Mouse (Mus musculus) adrenal gland, adult (tissue): ENCODE results near the gene Phf2.

Experiments used
- DNase-seq, 2 experiments: peaks; one replicate each; pipeline ENCODE4 v3.0.0; 2022 to 2023; ENCODE audit warnings: low spot score in 1 of 2; ENCODE audit not compliant: inconsistent age in 2 of 2

The Phf2 gene

DNA sequence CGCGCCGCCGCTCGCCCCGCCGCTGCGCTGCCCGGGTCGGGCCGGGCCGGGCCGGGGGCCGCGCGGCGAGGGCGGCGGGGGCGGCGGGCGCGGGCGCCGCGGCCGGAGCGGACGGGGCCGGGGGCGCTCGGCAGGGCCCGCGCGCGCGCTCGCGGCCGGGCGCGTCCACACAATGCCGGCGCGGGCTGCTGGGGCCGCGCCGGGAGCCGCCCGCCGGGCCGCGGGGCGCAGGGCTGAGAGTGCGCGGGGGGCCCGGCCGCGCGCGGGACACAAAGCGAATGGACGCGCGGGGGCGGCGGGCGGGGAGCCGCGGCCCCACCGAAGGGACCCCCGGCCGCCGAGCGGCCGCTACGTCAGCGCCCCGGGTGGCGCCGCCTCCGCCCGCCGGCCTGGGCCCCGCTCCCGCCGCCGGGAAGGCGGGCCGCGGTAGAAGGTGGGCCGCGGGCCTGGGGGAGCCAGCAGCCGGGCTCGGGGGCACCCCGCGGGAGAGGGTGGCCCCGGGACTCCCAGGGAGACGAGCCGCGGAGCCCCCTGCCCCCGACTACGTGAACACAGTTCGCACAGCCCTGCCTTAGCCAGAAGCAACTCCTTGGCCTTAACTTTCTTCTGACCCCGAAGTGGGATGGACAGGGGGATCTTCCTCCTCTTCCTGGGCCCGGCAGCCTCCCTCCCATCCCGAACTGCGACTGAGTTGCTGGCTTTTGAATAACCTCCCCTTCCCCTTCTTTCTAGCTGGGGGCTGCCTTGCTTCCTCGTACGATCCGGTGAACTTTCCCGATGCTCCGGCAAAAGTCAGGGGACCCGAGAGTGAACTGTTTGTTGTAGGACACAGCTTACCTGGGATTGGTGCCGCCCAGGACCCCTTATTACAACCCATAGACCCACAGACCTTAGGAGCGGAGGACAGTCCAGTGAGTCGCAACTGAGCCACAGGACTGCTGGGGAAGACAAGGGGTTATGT lies at the start of gene Phf2:
Gene Phf2, minus strand, starts transcription at position 349 of the 961 bp plus-strand sequence.
- DNase-seq = peak; percentile 59 to 89

- DNase-seq = no peak
These were observed 49.0 kb upstream of the Phf2 start for GRCm38 (mm10) chr13:48919756-48920415.

GRCm38 (mm10) chr13:48917113-48917599 lies 46.2 kb upstream of the Phf2 start:
- no peak for DNase-seq

GRCm38 (mm10) chr13:48913680-48914079 lies 42.8 kb upstream of the Phf2 start:
- peak; percentile 87 to 92 for DNase-seq

DNA sequence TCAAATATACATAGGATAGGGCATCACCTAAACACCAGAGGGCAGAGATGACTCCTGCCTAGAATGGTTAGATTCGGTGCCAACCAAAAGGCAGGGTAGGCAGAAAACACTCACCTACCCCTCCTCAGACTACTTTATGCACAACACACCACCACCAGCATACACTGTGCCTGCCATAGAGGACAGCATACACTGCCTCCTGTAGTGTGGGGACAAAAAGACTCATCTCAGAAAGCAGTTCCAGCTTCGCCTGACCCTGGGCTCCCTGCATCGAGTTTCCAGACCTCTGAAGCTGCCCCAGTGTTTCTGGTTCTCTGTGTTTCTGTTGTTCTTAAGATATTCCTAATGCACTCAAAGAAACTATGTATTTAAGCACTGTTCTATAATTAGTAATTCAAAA lies 42.2 kb upstream of the Phf2 start:
- DNase-seq = peak in 1 of 2 experiments; percentile 54

DNA sequence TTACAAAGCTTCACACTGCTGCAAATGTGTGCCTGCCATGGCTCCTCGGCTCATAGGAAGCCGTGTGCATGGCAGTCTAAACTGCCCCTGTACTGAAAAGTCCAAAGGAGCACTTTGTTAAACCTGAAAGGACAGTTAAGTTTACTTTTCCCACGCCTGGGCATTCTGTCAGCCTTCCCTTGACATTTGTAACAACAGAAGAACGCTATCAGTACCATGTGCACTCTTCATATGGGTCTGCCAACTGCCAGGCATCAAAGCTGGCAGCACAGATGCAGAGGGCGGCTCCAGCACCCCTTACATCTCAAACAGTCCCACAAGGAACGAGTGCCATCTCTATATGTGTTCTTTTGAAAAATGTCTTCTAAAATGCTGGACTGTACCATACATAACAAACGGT lies 40.5 kb upstream of the Phf2 start:
- DNase-seq = peak; percentile 47 to 71

GRCm38 (mm10) chr13:48905458-48905857 lies 34.5 kb upstream of the Phf2 start:
- DNase-seq = no peak

DNA sequence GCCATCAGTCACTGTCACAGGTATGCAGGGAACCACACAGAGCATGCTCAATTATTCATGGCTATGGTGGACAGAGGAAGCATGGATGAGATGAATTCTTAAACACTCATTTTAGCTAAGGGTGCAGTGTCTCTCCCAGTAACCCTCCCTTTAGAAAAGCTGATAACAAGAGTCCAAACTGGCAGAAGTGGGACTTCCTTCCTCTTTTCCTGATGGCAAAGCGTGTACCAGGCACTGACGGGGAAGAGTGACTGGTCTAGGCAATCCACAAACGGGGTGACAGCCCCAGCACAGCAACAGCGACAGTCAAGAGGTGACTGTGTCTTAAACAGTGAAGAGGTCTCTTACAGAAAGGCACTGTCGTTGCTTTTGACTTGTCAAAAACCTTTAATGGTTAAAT lies 24.5 kb upstream of the Phf2 start:
- DNase-seq = no peak

- no peak for DNase-seq
These were observed 19.5 kb upstream of the Phf2 start for GRCm38 (mm10) chr13:48890260-48890960.

- DNase-seq = peak; percentile 99
These were observed 7.6 kb upstream of the Phf2 start for GRCm38 (mm10) chr13:48878534-48878933.

- DNase-seq = no peak
These were observed 6.9 kb upstream of the Phf2 start for GRCm38 (mm10) chr13:48877805-48878204.

- peak; percentile 52 to 81 for DNase-seq
These were observed 1.8 kb upstream of the Phf2 start for GRCm38 (mm10) chr13:48872726-48873125.

DNA sequence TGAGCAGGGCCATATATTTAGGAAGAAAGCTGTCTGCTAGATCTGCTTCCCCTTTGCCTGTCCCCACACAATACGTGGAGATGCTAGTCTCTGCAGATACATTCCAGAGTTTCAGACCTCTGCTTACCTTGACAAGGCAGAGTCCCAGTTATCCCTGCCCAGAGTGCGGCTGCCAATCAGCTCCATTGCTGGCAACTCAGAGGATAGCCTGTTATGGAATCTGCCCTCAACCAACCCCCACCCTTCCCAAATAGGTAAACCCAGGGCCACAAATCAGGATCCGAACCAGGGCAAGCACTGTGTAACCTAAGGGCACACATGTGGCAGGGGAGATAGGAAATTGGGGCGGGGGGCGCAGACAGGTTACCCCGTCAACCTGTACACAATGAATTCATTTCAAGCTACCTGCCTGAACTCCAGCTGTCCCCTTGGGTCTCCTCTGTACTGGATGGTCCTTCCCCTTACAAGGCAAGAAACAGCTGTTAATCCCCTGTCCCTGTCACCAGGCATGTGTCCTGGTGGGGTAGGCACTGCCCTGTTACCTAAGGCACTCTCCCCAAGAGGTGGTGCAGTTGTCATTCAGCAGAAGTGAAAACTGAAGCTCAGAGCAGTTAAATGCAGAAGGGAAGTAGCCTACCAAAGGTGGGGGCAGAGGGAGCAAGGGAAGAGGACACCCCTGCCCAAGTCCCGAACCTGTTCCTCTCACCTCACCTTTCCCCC lies 1.1 kb upstream of the Phf2 start:
- peak in 1 of 2 experiments; percentile 65 for DNase-seq

DNA sequence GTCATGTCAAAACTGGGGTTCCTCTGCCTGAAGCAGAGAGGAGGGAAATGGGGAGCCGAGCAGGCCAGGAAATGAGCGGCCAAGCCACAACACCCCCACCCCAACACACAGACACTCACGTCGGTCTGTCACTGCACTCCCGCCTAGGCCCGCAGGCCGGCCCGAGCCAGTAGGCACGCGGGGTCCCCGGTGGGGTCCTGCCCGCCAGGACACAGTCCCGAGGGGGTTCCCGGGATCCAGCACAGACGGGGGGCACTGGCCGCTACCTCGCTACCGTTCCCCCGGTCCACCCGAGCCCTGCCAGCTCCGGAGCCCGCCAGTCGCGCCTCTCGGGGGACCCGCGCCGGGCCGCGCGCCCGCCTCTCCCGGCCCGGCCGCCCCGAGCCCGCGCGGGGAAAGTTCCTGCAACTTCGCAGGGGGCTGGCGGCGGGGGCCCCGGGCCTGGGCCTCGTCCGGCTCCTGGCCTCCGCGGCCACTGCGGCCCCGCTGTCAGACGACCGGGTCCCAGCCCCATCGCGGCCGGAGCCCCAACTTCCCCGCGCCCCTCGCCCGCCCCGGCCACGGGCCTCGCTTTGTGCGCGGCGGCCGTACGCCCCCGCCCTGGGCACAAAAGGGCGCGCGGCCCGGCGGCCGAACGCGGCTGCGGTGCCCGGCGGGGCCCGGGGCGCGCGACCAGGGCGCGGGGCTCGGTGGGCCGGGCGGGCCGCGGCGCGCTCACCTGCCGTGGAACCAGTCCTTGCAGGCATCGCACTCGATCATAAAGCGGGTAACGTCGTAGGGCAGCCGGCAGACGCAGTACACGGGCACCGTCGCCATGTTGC lies 759 bp downstream of the Phf2 start:
- peak; percentile 67 to 90 for DNase-seq

DNA sequence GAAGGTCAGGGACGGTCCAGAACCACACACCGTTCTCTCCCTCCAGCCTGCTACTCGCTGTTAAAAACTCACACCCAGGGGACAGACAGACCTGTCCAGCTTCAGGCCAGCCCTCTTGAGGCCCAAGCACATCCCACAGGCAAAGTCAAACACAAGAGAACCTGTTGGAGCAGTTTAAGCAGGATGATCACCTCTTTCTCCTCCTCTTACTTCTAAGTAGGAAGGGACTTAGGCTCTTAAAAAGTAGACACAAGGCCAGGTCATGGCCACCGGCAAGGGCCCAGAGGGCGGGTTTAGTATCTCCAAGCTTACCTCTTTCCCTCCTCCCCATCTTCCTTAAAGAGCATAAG lies 1.3 kb downstream of the Phf2 start:
- no peak for DNase-seq

DNA sequence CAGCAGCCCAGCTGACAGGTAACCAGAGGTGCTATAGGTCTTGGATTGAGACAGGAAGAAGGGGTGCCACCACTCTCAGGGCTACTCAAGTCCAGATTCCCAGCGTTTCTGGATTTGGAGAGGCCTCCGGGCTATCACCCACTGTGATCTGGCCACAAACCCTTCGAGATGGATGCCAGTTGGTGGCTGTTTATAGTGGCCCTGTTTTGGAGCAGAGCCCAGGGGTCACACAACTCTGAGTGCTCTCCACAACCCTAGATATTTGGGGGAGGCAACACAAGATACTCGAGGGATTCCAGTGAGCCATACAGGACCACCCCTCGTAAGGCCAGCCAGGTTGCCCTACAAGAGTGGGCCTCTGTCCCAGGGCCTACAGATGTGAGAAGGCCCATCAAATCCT lies 1.8 kb downstream of the Phf2 start:
- DNase-seq = no peak

DNA sequence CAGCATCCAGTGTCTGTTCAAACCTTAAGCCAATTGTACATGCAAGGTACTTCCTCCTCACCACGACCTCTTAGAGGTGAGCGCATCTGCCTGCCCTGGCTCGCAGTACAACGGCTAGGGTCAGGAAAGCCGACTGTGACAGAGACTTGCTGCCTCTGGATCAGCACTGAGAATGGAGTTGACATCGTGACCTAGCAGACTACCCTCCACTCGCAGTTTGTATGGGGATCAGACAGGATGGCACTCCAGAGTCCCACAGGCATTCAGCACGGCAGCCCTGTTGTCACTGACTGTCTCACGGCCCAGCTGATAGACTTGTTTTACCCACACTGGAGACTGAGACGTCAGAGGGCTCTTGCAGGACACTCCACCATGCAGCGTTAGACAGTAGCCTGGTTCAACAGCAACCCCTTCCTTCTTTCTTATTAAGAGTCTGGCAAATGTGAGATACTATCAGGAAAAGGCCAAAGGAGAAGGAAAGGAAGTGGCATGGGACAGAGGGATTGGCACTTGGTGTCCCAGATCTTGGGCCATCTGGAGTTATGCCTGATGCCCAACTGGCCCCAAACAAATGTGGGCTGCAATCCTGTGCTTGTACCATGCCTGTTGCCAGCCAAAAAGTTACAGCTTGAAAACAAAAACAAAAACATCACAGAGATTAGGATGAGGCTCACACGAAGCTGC lies 6.1 kb downstream of the Phf2 start:
- no peak for DNase-seq

DNA sequence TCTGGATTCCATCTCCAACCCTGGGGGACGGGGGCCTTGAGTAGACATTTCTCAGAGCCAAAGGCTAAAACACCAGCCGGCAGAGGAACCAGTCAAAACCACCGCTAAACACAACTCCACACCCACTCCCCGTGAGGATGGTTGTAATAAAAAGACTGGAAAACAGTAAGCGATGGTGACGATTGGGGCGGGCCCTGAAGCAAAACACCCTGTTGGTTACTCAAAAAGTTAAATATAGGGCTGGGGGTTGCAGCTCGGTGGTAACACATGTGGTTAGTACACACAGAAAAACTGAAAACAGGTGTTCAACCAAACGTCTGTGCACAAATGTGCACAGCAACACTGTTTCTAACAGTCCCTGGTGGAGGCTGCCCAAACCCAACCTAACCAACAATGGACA lies 7.4 kb downstream of the Phf2 start:
- DNase-seq = no peak

DNA sequence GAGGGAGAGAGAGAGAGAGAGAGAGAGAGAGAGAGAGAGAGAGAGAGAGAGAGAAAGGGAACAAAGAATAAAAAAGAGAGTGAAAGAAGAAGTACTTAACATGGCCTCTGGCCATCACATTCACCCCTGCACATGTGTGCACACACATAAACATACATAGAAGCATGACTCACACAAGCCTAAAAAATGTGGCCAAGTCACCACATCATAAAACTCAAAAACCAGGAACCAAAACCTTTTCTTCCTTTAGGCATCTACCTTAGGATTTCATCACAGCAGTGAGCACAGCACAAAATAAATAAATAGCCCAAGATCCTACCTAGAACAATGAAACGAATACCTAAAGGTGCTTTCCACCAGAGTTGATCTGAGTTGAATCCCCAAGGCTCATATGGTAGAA lies 9.0 kb downstream of the Phf2 start:
- DNase-seq = no peak
